Comparison of ENCODE assay signal across 25 mouse cellular contexts in genomic region chr3:95963230-95963629, GRCm38 (mm10). TPM values are rescaled to one million over a fixed set of nuclear protein-coding genes. Genes with fewer than 3 reads are reported as not detected.
DNase-seq lines count a peak whose midpoint lies in the region; ATAC-seq lines count a peak whose summit lies in the region.
"Had no signal": no experiment of that assay in that cellular context is flagged by ENCODE, and none has a peak within 500 bp of the region (broad histone marks: within the 10 kb centered on the region; RNA-seq: fewer than 3 reads in every experiment).

No protein-coding gene starts in this region.

- H3K27ac ChIP-seq in heart, embryonic 10.5 days: 0 out of 2 replicates have a peak overlapping the region, but pooled peaks have one; percentile 18
- no peak overlapping the region; the same call in 1 of the 2 replicates for H3K27ac ChIP-seq in midbrain, embryonic 10.5 days (replicated peaks)
- H3K27ac ChIP-seq in midbrain, embryonic 14.5 days (replicated peaks; ENCODE audit: low read depth, low read length): no peak overlapping the region
- peak overlapping the region; percentile 5; the same call in 1 of the 2 replicates for H3K27ac ChIP-seq in limb, embryonic 10.5 days
- H3K27ac ChIP-seq: embryonic facial prominence, embryonic 12.5 days; embryonic facial prominence, embryonic 15.5 days; gastrocnemius, adult 2 months; heart, adult 2 months; heart, embryonic 15.5 days; hindbrain, embryonic 12.5 days; intestine, embryonic 15.5 days had no signal

- ATAC-seq in midbrain, embryonic 14.5 days (ENCODE audit: low FRiP score, low TSS enrichment): no peak
- ATAC-seq: forebrain, embryonic 14.5 days; forebrain, postnatal 0 days; hindbrain, embryonic 16.5 days; intestine, embryonic 15.5 days had no signal

- no peak for DNase-seq in heart, embryonic 10.5 days (ENCODE audit: low spot score)
- DNase-seq in heart, adult 18-20 months: no peak
- peak; percentile 30 for DNase-seq in midbrain, embryonic 10.5 days (ENCODE audit: low spot score)
- no peak for DNase-seq in midbrain, embryonic 14.5 days
- peak; percentile 52 for DNase-seq in embryo, embryonic 10.5 days (ENCODE audit: low spot score)
- no peak for DNase-seq in limb, embryonic 10.5 days (ENCODE audit: low spot score)
- no peak for DNase-seq in gastrocnemius, postnatal 25 days
- DNase-seq: adrenal gland, adult 2 months; cerebellum, adult 9-11 months; forebrain, postnatal 0 days; gastrocnemius, postnatal 14 days; heart, adult 2 months; heart, postnatal 10 days; kidney, adult 11 months had no signal

- no peak overlapping the region for H3K4me2 ChIP-seq in midbrain, embryonic 14.5 days (ENCODE audit: low read length)
- H3K4me2 ChIP-seq: embryonic facial prominence, embryonic 12.5 days; embryonic facial prominence, embryonic 15.5 days; heart, embryonic 11.5 days; heart, embryonic 15.5 days; hindbrain, embryonic 12.5 days; intestine, embryonic 15.5 days had no signal

- no peak overlapping the region for H3K9ac ChIP-seq in midbrain, embryonic 14.5 days (replicated peaks; ENCODE audit: low read length)
- H3K9ac ChIP-seq: embryonic facial prominence, embryonic 12.5 days; embryonic facial prominence, embryonic 15.5 days; forebrain, postnatal 0 days; heart, embryonic 15.5 days; hindbrain, embryonic 12.5 days; intestine, embryonic 15.5 days had no signal

- H3K27me3 ChIP-seq in heart, embryonic 10.5 days (ENCODE audit: insufficient read depth, poor library complexity, severe bottlenecking): no peaks in the 10 kb centered on the region
- H3K27me3 ChIP-seq in midbrain, embryonic 10.5 days (ENCODE audit: low read depth, poor library complexity, severe bottlenecking): no peaks in the 10 kb centered on the region
- no peaks in the 10 kb centered on the region for H3K27me3 ChIP-seq in midbrain, embryonic 14.5 days (ENCODE audit: control insufficient read depth, insufficient read depth, low read length)
- H3K27me3 ChIP-seq in limb, embryonic 10.5 days (ENCODE audit: low read depth, poor library complexity, severe bottlenecking): no peaks in the 10 kb centered on the region
- H3K27me3 ChIP-seq: CH12.LX; embryonic facial prominence, embryonic 12.5 days; embryonic facial prominence, embryonic 15.5 days; heart, embryonic 15.5 days; intestine, embryonic 15.5 days had no signal

- no peak overlapping the region for H3K4me3 ChIP-seq in heart, embryonic 10.5 days
- H3K4me3 ChIP-seq in midbrain, embryonic 10.5 days: no peak overlapping the region
- no peak overlapping the region for H3K4me3 ChIP-seq in midbrain, embryonic 14.5 days (replicated peaks; ENCODE audit: low read depth, low read length)
- no peak overlapping the region for H3K4me3 ChIP-seq in limb, embryonic 10.5 days
- H3K4me3 ChIP-seq: embryonic facial prominence, embryonic 12.5 days; embryonic facial prominence, embryonic 15.5 days; gastrocnemius, adult 2 months; heart, adult 2 months; heart, embryonic 15.5 days; hindbrain, embryonic 12.5 days; intestine, embryonic 15.5 days had no signal

- no peaks in the 10 kb centered on the region for H3K36me3 ChIP-seq in heart, embryonic 10.5 days
- no peaks in the 10 kb centered on the region for H3K36me3 ChIP-seq in midbrain, embryonic 10.5 days
- no peaks in the 10 kb centered on the region for H3K36me3 ChIP-seq in midbrain, embryonic 14.5 days (ENCODE audit: control insufficient read depth, insufficient read depth, low read length)
- H3K36me3 ChIP-seq in limb, embryonic 10.5 days: no peaks in the 10 kb centered on the region
- H3K36me3 ChIP-seq: embryonic facial prominence, embryonic 12.5 days; embryonic facial prominence, embryonic 15.5 days; G1E; heart, embryonic 15.5 days; hindbrain, embryonic 12.5 days; intestine, embryonic 15.5 days had no signal

- H3K4me1 ChIP-seq in heart, embryonic 10.5 days: peaks cover 28% of the 10 kb centered on the region
- H3K4me1 ChIP-seq in midbrain, embryonic 10.5 days: peaks cover 18% of the 10 kb centered on the region
- no peaks in the 10 kb centered on the region for H3K4me1 ChIP-seq in midbrain, embryonic 14.5 days (ENCODE audit: control insufficient read depth, insufficient read depth, low read length)
- H3K4me1 ChIP-seq in limb, embryonic 10.5 days: peaks cover 10% of the 10 kb centered on the region; the same call in 1 of the 2 replicates
- H3K4me1 ChIP-seq: embryonic facial prominence, embryonic 15.5 days had no signal

- no peaks in the 10 kb centered on the region for H3K9me3 ChIP-seq in heart, embryonic 10.5 days
- no peaks in the 10 kb centered on the region; the same call in 1 of the 2 replicates for H3K9me3 ChIP-seq in midbrain, embryonic 10.5 days (replicated peaks)
- no peaks in the 10 kb centered on the region for H3K9me3 ChIP-seq in midbrain, embryonic 14.5 days (ENCODE audit: control insufficient read depth, low read length)
- H3K9me3 ChIP-seq in limb, embryonic 10.5 days (replicated peaks): no peaks in the 10 kb centered on the region
- H3K9me3 ChIP-seq: embryonic facial prominence, embryonic 12.5 days; embryonic facial prominence, embryonic 15.5 days; heart, embryonic 15.5 days; hindbrain, embryonic 12.5 days; intestine, embryonic 15.5 days had no signal

- WGBS in heart, embryonic 10.5 days: 60% methylated on average over 2 of the region's 2 CpGs
- 17% methylated on average over 2 of the region's 2 CpGs for WGBS in midbrain, embryonic 10.5 days
- WGBS in midbrain, embryonic 14.5 days: 36% methylated on average over 2 of the region's 2 CpGs
- WGBS in limb, embryonic 10.5 days: 36% methylated on average over 2 of the region's 2 CpGs

RNA-seq across cellular contexts. Expression of gene Plekho1, which starts 32.6 kb away (rescaled TPM):
- 75.1 and 88.2 TPM in 2 replicates for polyA plus RNA-seq in heart, embryonic 10.5 days (2016; fragmentation: Nextera tagmentation; extraction: Ambion mirVana)
- 10 to 100 TPM; 64.7 to 68.2 TPM for total RNA-seq in heart, adult 18-20 months (2021)
- 66.8 and 69.0 TPM in 2 replicates for polyA plus RNA-seq in midbrain, embryonic 10.5 days (2016; fragmentation: Nextera tagmentation; extraction: Ambion mirVana)
- polyA plus RNA-seq in midbrain, embryonic 14.5 days (2014; fragmentation: Nextera tagmentation; extraction: Ambion mirVana): 63.5 and 70.6 TPM in 2 replicates
- 77.7 and 81.9 TPM in 2 replicates for polyA plus RNA-seq in limb, embryonic 10.5 days (2016; fragmentation: Nextera tagmentation; extraction: Ambion mirVana)
- 10 to 100 TPM; 23.2 to 39.8 TPM for total RNA-seq in gastrocnemius, postnatal 25 days (2021)

RNA-seq across cellular contexts. Expression of gene Anp32e, which starts 34.2 kb away (rescaled TPM):
- 209 and 212 TPM in 2 replicates for polyA plus RNA-seq in heart, embryonic 10.5 days (2016; fragmentation: Nextera tagmentation; extraction: Ambion mirVana)
- total RNA-seq in heart, adult 18-20 months (2021): 10 to 100 TPM; 87.2 to 89.3 TPM
- polyA plus RNA-seq in midbrain, embryonic 10.5 days (2016; fragmentation: Nextera tagmentation; extraction: Ambion mirVana): 366 and 378 TPM in 2 replicates
- 45.4 and 50.1 TPM in 2 replicates for polyA plus RNA-seq in midbrain, embryonic 14.5 days (2014; fragmentation: Nextera tagmentation; extraction: Ambion mirVana)
- polyA plus RNA-seq in limb, embryonic 10.5 days (2016; fragmentation: Nextera tagmentation; extraction: Ambion mirVana): 344 and 367 TPM in 2 replicates
- 10 to 100 TPM; 67.4 to 69.1 TPM for total RNA-seq in gastrocnemius, postnatal 25 days (2021)

RNA-seq across cellular contexts. Expression of gene Car14, which starts 58.7 kb away (rescaled TPM):
- 47.2 and 68.0 TPM in 2 replicates for polyA plus RNA-seq in heart, embryonic 10.5 days (2016; fragmentation: Nextera tagmentation; extraction: Ambion mirVana)
- 100 to 1,000 TPM; 137 to 170 TPM for total RNA-seq in heart, adult 18-20 months (2021)
- 67.7 and 93.9 TPM in 2 replicates for polyA plus RNA-seq in midbrain, embryonic 10.5 days (2016; fragmentation: Nextera tagmentation; extraction: Ambion mirVana)
- polyA plus RNA-seq in midbrain, embryonic 14.5 days (2014; fragmentation: Nextera tagmentation; extraction: Ambion mirVana): 2.1 and 8.6 TPM in 2 replicates
- polyA plus RNA-seq in limb, embryonic 10.5 days (2016; fragmentation: Nextera tagmentation; extraction: Ambion mirVana): 161 and 187 TPM in 2 replicates
- 10 to 100 TPM; 78.0 to 92.8 TPM for total RNA-seq in gastrocnemius, postnatal 25 days (2021)
- polyA plus RNA-seq: G1E had no signal

Comparison
In these comparisons a context has a peak if more than half of its experiments do, and no peak if none do; other contexts are left out.
1. DNase-seq: peak in midbrain, embryonic 10.5 days (single experiment) and embryo, embryonic 10.5 days (single experiment); none in heart, embryonic 10.5 days (single experiment), heart, adult 18-20 months (0 of 2), midbrain, embryonic 14.5 days (single experiment), limb, embryonic 10.5 days (single experiment) and gastrocnemius, postnatal 25 days (single experiment).
2. H3K27ac ChIP-seq: peak in heart, embryonic 10.5 days (single experiment) and limb, embryonic 10.5 days (single experiment); none in midbrain, embryonic 10.5 days (single experiment) and midbrain, embryonic 14.5 days (single experiment).